Mouse (Mus musculus): ENCODE results near the gene Esrrg.

Gene Esrrg

GRCm38 (mm10) chr1:188155135-188155779 is 546.7 kb downstream of the Esrrg start:
- no peak for DNase-seq (ENCODE audit: low spot score)

DNA sequence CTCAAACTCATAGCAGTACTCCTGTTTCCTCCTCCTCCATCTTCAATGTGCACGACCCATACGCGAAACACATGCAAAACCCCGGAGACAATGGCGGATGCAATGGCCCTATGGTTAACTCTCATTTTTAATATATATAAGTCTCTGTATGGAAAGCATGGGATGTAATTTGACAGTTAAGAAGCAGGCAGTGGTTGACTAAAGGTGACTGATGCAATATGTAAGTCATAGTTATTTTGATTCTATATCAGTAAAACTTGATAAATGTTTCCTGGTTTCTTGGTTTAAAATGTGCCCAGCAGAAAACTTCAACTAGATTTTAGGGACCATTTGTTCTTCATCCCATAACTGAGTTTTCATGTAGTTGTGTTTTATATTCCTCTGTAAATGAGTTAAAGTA is 547.9 kb downstream of the Esrrg start:
- no peak for DNase-seq (ENCODE audit: low spot score)

- DNase-seq (ENCODE audit: low spot score), result no peak
Observed at GRCm38 (mm10) chr1:188157237-188157955, 548.8 kb downstream of the Esrrg start.

DNA sequence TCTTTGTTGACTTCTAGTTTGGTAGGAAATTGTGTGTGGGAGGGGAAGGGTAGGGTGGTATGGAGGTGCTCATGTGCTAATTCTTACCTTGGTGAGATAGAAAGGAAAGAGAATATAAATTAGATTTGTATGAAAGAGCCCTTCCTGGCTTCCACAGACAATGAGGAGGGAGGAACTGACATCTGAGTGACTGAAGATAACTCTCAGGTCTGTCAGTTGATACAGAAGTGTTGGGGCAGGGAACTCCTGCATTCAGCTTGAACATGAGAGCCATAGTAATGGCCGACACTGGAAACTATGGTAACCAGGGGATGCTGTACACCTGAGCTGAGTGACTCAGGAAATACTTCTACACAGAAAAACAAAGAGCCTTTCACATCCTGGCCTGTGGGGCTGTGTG is 550.1 kb downstream of the Esrrg start:
- no peak for DNase-seq (ENCODE audit: low spot score)

DNA sequence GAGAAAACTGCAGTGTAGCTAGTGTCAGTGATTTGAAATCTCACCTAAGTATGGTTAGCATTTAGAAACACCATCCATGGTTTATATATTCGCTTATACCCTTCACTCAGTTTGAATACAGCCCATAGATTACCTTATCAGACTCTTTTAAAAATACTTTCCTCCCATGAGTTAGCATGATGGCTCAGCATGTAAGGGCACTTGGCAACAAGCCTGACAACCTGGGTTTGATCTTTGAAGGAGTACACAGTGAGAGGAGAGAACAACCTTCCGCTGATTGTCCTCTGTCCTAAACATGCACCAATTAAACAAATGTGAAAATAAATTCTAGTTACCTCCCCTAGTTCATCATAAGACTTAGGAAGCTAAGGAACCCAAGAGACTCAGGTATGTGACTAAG is 550.5 kb downstream of the Esrrg start:
- DNase-seq (ENCODE audit: low spot score), result no peak

GRCm38 (mm10) chr1:188163058-188163457 is 554.5 kb downstream of the Esrrg start:
- no peak for DNase-seq (ENCODE audit: low spot score)

- no peak for DNase-seq (ENCODE audit: low spot score)
Observed at GRCm38 (mm10) chr1:188164251-188164650, 555.7 kb downstream of the Esrrg start.

GRCm38 (mm10) chr1:188173859-188174258 is 565.3 kb downstream of the Esrrg start:
- no peak for DNase-seq (ENCODE audit: low spot score)

DNA sequence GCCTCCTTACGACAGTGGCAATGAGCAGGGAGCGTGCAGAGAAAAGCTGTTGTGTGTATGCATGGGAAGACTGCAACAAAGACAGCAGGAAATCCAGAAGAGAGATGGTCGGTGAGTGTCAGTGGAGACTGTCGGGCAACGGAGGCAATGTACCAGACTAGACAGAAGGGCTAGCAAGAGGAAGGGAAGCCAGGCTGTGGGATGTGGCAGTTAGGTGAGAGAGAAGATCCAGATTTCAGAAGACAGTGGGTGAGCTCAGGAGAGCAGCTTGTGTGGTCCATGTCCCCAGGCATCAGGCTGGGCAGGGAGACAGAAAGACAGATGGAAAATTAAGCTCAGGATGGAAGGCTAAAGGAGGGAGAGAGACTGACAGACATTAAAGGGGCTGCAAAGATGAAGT is 574.4 kb downstream of the Esrrg start:
- DNase-seq (ENCODE audit: low spot score), result no peak

DNA sequence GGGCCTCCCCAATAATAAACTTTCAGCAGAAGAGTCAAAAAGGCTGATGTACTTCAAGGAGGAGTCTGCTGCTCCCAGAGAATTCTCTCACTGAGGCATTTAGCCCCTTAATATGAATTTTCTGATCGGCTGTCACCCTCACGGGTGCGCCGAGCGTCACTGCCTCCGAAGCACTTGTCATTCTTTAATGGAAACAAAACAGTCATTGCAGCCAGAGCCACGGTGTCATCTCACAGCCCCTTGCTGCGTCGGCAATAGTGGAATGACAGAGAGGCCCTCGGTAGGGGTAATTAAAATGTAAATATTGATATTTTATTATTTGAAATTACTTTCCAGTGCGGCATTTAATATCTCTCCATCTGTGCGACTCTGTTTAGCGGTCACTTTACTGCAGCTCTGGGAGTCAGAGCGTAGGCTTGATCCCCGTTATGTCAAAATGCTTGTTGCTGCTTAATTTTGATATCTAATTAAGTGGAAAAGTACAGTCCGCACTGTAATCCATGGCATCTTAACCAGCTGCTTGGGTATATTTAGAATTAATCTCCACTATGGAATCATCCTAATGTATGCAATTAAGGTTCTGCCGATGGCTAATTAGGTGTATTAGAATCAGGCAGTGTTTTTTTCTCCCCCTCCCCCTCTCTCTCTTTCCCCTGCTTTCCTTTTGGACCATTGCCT is 578.0 kb downstream of the Esrrg start:
- no peak for DNase-seq (ENCODE audit: low spot score)

GRCm38 (mm10) chr1:188192971-188193370 is 584.4 kb downstream of the Esrrg start:
- DNase-seq (ENCODE audit: low spot score), result no peak

- no peak for DNase-seq (ENCODE audit: low spot score)
Observed at GRCm38 (mm10) chr1:188207421-188207820, 598.8 kb downstream of the Esrrg start.

GRCm38 (mm10) chr1:188209025-188209424 is 600.4 kb downstream of the Esrrg start:
- DNase-seq (ENCODE audit: low spot score), result no peak

- no peak for DNase-seq (ENCODE audit: low spot score)
Observed at GRCm38 (mm10) chr1:188214885-188215611, 606.5 kb downstream of the Esrrg start.

- DNase-seq (ENCODE audit: low spot score), result no peak
Observed at GRCm38 (mm10) chr1:188221226-188221792, 612.7 kb downstream of the Esrrg start.

- DNase-seq (ENCODE audit: low spot score), result no peak
Observed at GRCm38 (mm10) chr1:188233036-188233724, 624.6 kb downstream of the Esrrg start.

DNA sequence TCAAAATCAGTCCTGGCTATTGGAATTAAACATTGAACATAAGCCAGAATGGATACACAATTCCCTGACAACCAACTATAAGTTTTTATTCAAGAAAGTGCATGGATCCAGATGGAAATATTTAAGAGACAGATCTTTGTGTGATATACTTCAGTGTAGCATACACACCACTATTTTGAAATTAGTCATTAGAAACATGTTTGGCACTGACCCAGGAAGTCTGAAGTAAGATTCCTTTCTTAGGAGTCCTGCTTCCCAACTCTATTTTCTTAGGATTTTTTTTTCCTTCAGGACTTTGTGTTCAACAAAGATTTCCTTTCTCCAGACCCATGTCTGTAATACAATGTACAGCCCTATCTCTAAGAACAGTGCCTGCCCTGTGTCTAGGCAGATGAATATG is 630.0 kb downstream of the Esrrg start:
- no peak for DNase-seq (ENCODE audit: low spot score)

DNA sequence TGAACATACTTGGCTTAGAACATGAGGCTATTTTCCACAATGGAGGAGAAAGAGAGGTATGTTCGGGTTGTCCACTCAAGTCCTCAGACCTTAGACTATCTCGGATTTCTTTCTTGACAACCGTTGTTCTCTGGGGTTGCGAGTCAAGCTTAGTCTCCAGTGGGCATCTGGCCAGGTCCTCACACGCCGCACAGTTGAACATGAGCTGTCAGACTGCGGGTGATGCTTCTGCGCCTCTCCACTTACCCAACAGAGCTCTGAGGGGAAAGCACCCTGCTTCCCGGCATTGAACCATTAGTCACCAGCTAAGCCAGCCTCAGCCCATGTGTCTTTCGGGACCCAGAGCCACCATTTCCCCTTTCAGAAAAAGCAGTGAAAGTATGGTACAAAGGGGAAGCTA is 633.2 kb downstream of the Esrrg start:
- DNase-seq (ENCODE audit: low spot score), result no peak

DNA sequence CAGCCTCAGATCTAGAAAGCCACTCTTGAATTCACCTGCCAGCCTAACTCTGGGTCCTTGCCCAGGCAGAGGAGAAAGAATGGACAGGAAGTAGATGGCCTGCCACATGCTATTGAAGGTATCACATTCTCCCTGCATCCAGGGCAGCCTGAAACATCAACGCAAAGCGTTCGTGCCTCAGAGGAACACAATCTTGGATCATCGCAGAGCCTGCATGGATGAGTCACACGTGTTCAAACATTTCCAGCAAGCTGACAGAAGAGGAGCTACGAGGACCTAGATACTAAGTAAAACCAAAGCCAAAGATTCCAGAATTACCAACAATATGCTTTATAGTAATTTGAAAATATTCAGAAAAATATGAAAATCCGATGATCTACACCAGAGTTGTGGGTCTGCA is 648.9 kb downstream of the Esrrg start:
- DNase-seq (ENCODE audit: low spot score), result no peak

DNA sequence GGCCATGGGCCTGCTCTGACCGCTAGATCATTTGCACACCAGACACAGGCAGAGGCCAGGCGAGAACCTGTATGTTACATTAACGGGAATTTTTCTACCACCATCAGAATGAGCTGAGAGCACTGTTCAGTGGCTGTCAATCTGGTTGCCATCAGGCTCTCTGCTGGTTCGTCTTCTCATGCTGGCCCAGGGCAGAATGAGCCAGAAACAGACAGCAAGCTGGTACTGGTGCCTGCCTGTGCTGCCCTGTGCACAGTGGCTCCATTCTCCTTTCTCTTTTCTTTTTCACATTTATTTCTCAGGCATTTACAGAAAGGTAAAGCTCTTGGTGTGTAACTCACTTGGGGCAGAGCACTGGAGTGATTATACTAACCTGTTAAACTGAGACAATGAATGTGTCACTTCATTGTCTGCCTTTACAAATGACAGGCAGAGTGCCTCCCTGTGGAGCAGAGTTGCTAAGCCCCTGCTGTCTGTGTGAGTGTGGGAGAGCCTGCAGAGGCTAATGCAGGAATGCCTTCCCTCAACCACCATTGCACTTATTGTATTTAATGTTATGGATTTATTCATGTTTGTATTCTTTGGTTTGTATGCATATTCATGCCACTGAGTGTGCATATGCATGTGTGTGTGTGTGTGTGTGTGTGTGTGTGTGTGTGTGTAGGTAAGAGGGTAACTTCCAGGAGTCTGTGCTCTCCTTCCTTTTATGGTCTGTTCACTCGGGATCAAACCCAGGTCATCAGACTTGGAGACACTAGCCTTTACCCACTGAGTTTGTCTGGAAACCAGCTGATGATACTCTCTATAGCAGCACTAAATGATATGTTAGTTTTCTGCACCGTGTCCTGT is 651.9 kb downstream of the Esrrg start:
- DNase-seq (ENCODE audit: low spot score), result no peak

Data from spleen, adult 12 weeks (tissue).